Mouse (Mus musculus): ENCODE measurements around the gene Idua. TPM values are rescaled to one million over a fixed set of nuclear protein-coding genes. Genes with fewer than 3 reads are reported as not detected.
"Not testable (repeated sequence)": the region's sequence is repeated elsewhere in the genome, so short reads cannot be mapped to it uniquely, and the experiment has no call there.

The Idua gene
- polyA plus RNA-seq, 1 experiment from 2014 or later = 4.8 TPM

- under 1% methylated on average over 58 of the region's 58 CpGs for WGBS
- Histone ChIP-seq H3K4me3 (ENCODE audit: low read depth, low read length) (peak within 1 kb of the TSS; percentile 91), H3K4me1 (replicated peaks; ENCODE audit: control insufficient read depth, insufficient read depth, low read length) (peaks cover 11% of the 10 kb centered on the region), H3K9me3 (ENCODE audit: control insufficient read depth) (no peaks in the 10 kb centered on the region), H3K9ac (ENCODE audit: low read depth, low read length) (peak within 1 kb of the TSS; percentile 96), H3K36me3 (ENCODE audit: control insufficient read depth, insufficient read depth) (no peaks in the 10 kb centered on the region), H3K27me3 (replicated peaks; ENCODE audit: control insufficient read depth, insufficient read depth, low read length) (no peaks in the 10 kb centered on the region), H3K27ac (ENCODE audit: low read depth, low read length) (peak within 1 kb of the TSS; percentile 97), H3K4me2 (replicated peaks; ENCODE audit: low read depth) (peak within 1 kb of the TSS; percentile 97)
- ATAC-seq = peak; percentile 92
- TF ChIP-seq CTCF (IDR thresholded peaks at IDR 0.05; ENCODE audit: low read depth) = no peak
Observed at GRCm38 (mm10) chr5:108629634-108630483, 30.3 kb upstream of the Idua start, which contains the start of the genes Gak and Tmem175. Gene Gak, minus strand, starts transcription at chr5:108629755. Gene Tmem175, plus strand, starts transcription at chr5:108629770.

GRCm38 (mm10) chr5:108633676-108634075 is 26.5 kb upstream of the Idua start:
- H3K4me2 ChIP-seq (replicated peaks; ENCODE audit: low read depth) = no peak overlapping the region
- no peak for TF ChIP-seq CTCF (IDR thresholded peaks at IDR 0.05; ENCODE audit: low read depth)

GRCm38 (mm10) chr5:108634088-108634487 is 26.0 kb upstream of the Idua start:
- H3K4me1 ChIP-seq (replicated peaks; ENCODE audit: control insufficient read depth, insufficient read depth, low read length); H3K27me3 ChIP-seq (replicated peaks; ENCODE audit: control insufficient read depth, insufficient read depth, low read length); H3K4me3 ChIP-seq (ENCODE audit: low read depth, low read length); ATAC-seq; H3K4me2 ChIP-seq (replicated peaks; ENCODE audit: low read depth); H3K27ac ChIP-seq (ENCODE audit: low read depth, low read length); H3K36me3 ChIP-seq (ENCODE audit: control insufficient read depth, insufficient read depth); H3K9me3 ChIP-seq (ENCODE audit: control insufficient read depth); H3K9ac ChIP-seq (ENCODE audit: low read depth, low read length): not testable (repeated sequence)
- WGBS = 84% methylated on average over 2 of the region's 3 CpGs

More at GRCm38 (mm10) chr5:108633676-108634075, 26.5 kb upstream of the Idua start:
- Histone ChIP-seq H3K27me3 (replicated peaks; ENCODE audit: control insufficient read depth, insufficient read depth, low read length) (no peaks in the 10 kb centered on the region), H3K9ac (ENCODE audit: low read depth, low read length) (no peak overlapping the region), H3K4me3 (ENCODE audit: low read depth, low read length) (no peak overlapping the region), H3K4me1 (replicated peaks; ENCODE audit: control insufficient read depth, insufficient read depth, low read length) (peaks cover 9% of the 10 kb centered on the region; the same call in 1 of the 2 replicates), H3K36me3 (ENCODE audit: control insufficient read depth, insufficient read depth) (0 out of 2 replicates have a peak, but pooled peaks cover 4% of the 10 kb centered on the region), H3K27ac (ENCODE audit: low read depth, low read length) (no peak overlapping the region), H3K9me3 (ENCODE audit: control insufficient read depth) (no peaks in the 10 kb centered on the region)
- no peak for ATAC-seq
- 80% methylated on average over 4 of the region's 4 CpGs for WGBS

- H3K9ac ChIP-seq (ENCODE audit: low read depth, low read length) = no peak overlapping the region
- H3K4me2 ChIP-seq (replicated peaks; ENCODE audit: low read depth) = no peak overlapping the region
- no peak for ATAC-seq
- no peaks in the 10 kb centered on the region for H3K9me3 ChIP-seq (ENCODE audit: control insufficient read depth)
- no peak overlapping the region for H3K4me3 ChIP-seq (ENCODE audit: low read depth, low read length)
- no peaks in the 10 kb centered on the region for H3K4me1 ChIP-seq (replicated peaks; ENCODE audit: control insufficient read depth, insufficient read depth, low read length)
- peaks cover 12% of the 10 kb centered on the region; the same call in 1 of the 2 replicates for H3K36me3 ChIP-seq (ENCODE audit: control insufficient read depth, insufficient read depth)
- WGBS = 74% methylated on average over 4 of the region's 4 CpGs
- TF ChIP-seq CTCF (IDR thresholded peaks at IDR 0.05; ENCODE audit: low read depth) = no peak
- no peak overlapping the region for H3K27ac ChIP-seq (ENCODE audit: low read depth, low read length)
- no peaks in the 10 kb centered on the region for H3K27me3 ChIP-seq (replicated peaks; ENCODE audit: control insufficient read depth, insufficient read depth, low read length)
Observed at GRCm38 (mm10) chr5:108636172-108636571, 24.0 kb upstream of the Idua start.

GRCm38 (mm10) chr5:108643674-108644073 is 16.5 kb upstream of the Idua start:
- no peaks in the 10 kb centered on the region for H3K27me3 ChIP-seq (replicated peaks; ENCODE audit: control insufficient read depth, insufficient read depth, low read length)
- ATAC-seq = peak; percentile 32; the same call in 1 of the 2 replicates
- no peak overlapping the region for H3K9ac ChIP-seq (ENCODE audit: low read depth, low read length)
- H3K9me3 ChIP-seq (ENCODE audit: control insufficient read depth) = no peaks in the 10 kb centered on the region
- 51% methylated on average over 2 of the region's 2 CpGs for WGBS
- H3K36me3 ChIP-seq (ENCODE audit: control insufficient read depth, insufficient read depth) = peaks cover 54% of the 10 kb centered on the region
- no peak overlapping the region for H3K4me2 ChIP-seq (replicated peaks; ENCODE audit: low read depth)
- TF ChIP-seq CTCF (IDR thresholded peaks at IDR 0.05; ENCODE audit: low read depth) = no peak
- no peak overlapping the region for H3K4me3 ChIP-seq (ENCODE audit: low read depth, low read length)
- H3K4me1 ChIP-seq (replicated peaks; ENCODE audit: control insufficient read depth, insufficient read depth, low read length) = no peaks in the 10 kb centered on the region
- H3K27ac ChIP-seq (ENCODE audit: low read depth, low read length) = no peak overlapping the region

- WGBS = 92% methylated on average over 9 of the region's 9 CpGs
Observed at GRCm38 (mm10) chr5:108645651-108646342, 14.3 kb upstream of the Idua start.

More at GRCm38 (mm10) chr5:108645651-108646342, 14.3 kb upstream of the Idua start:
- H3K4me2 ChIP-seq (replicated peaks; ENCODE audit: low read depth) = no peak overlapping the region
- H3K36me3 ChIP-seq (ENCODE audit: control insufficient read depth, insufficient read depth) = peaks cover 66% of the 10 kb centered on the region
- no peak overlapping the region for H3K4me3 ChIP-seq (ENCODE audit: low read depth, low read length)
- H3K27ac ChIP-seq (ENCODE audit: low read depth, low read length) = no peak overlapping the region
- no peak overlapping the region for H3K9ac ChIP-seq (ENCODE audit: low read depth, low read length)
- no peak for ATAC-seq
- peak; percentile 42 for TF ChIP-seq CTCF (IDR thresholded peaks at IDR 0.05; ENCODE audit: low read depth)
- no peaks in the 10 kb centered on the region for H3K27me3 ChIP-seq (replicated peaks; ENCODE audit: control insufficient read depth, insufficient read depth, low read length)
- H3K4me1 ChIP-seq (replicated peaks; ENCODE audit: control insufficient read depth, insufficient read depth, low read length) = no peaks in the 10 kb centered on the region
- H3K9me3 ChIP-seq (ENCODE audit: control insufficient read depth) = no peaks in the 10 kb centered on the region
